Mouse (Mus musculus) MEL (cell line): ENCODE results near the gene Unc13b. TPM values are rescaled to one million over a fixed set of nuclear protein-coding genes. Genes with fewer than 3 reads are reported as not detected.

Experiments
- DNase-seq: peaks from one replicate; pipeline ENCODE4 v3.0.0; 2011; ENCODE audit warnings: low read depth, low spot score
- H3K27ac ChIP-seq: 2 replicates; pipeline ENCODE4 v1.5.1; 2012; ENCODE audit warnings: low read depth, mild to moderate bottlenecking, control low read depth, low read length, moderate library complexity; ENCODE audit not compliant: control insufficient read depth
- H3K27me3 ChIP-seq, 2 experiments: fragments of 150-350 bp in 1 of 2; sonication (generic) in 1 of 2; 2 replicates each; pipeline ENCODE4 v1.6.1; 2012; ENCODE audit warnings: low read length in 2 of 2, mild to moderate bottlenecking in 2 of 2, improper control_type of control experiment in 1 of 2, moderate library complexity in 1 of 2; ENCODE audit not compliant: insufficient read depth in 2 of 2, control insufficient read depth in 1 of 2
- H3K36me3 ChIP-seq, 2 experiments: 2 replicates each; pipeline ENCODE4 v1.6.1; 2012 to 2014; ENCODE audit warnings: low read length in 2 of 2, improper control_type of control experiment in 1 of 2, inconsistent platforms in 1 of 2, mild to moderate bottlenecking in 1 of 2; ENCODE audit not compliant: insufficient read depth in 2 of 2, control insufficient read depth in 1 of 2
- H3K4me1 ChIP-seq, 2 experiments: fragments of 150-350 bp in 1 of 2; sonication (generic) in 1 of 2; 2 replicates each; pipeline ENCODE4 v1.6.1; 2012; ENCODE audit warnings: low read length in 2 of 2, improper control_type of control experiment in 1 of 2, mild to moderate bottlenecking in 1 of 2; ENCODE audit not compliant: insufficient read depth in 2 of 2, control insufficient read depth in 1 of 2
- H3K4me3 ChIP-seq, 2 experiments: fragments of 150-350 bp in 1 of 2; sonication (generic) in 1 of 2; 2 replicates each; pipeline ENCODE4 v1.5.1; 2012; ENCODE audit warnings: low read depth in 2 of 2, low read length in 2 of 2, mild to moderate bottlenecking in 2 of 2, moderate library complexity in 2 of 2, control low read depth in 1 of 2, improper control_type of control experiment in 1 of 2; ENCODE audit not compliant: control insufficient read depth in 1 of 2, insufficient read depth in 1 of 2
- H3K79me2 ChIP-seq: 2 replicates; pipeline ENCODE4 v1.6.1; 2012; ENCODE audit warnings: mild to moderate bottlenecking, low read length, moderate library complexity; ENCODE audit not compliant: control insufficient read depth, poor library complexity, insufficient read depth
- H3K9ac ChIP-seq: 2 replicates; pipeline ENCODE4 v1.6.1; 2012; ENCODE audit warnings: low read depth, mild to moderate bottlenecking, control low read depth, low read length, moderate library complexity; ENCODE audit not compliant: control insufficient read depth, poor library complexity, severe bottlenecking
- H3K9me3 ChIP-seq: fragments of 150-350 bp; sonication (generic); replicated peaks from 2 replicates; pipeline ENCODE4 v1.6.1; 2012; ENCODE audit warnings: mild to moderate bottlenecking, low read length, improper control_type of control experiment, moderate library complexity; ENCODE audit not compliant: insufficient read depth
- BHLHE40 ChIP-seq: IDR thresholded peaks from 2 replicates; pipeline ENCODE4 v1.6.1; 2012; ENCODE audit warnings: low read depth, mild to moderate bottlenecking, inconsistent platforms, low read length, improper control_type of control experiment, borderline replicate concordance
- CHD1 ChIP-seq: IDR thresholded peaks from 2 replicates; pipeline ENCODE4 v1.6.1; 2012; ENCODE audit warnings: low read depth, mild to moderate bottlenecking, inconsistent platforms, low read length, improper control_type of control experiment
- CTCF ChIP-seq, 3 experiments: IDR thresholded peaks in 2 of 3; conservative IDR thresholded peaks in 1 of 3; 2 replicates each; pipeline ENCODE4 v1.5.1; 2011 to 2012; ENCODE audit warnings: low read length in 3 of 3, low read depth in 2 of 3, mild to moderate bottlenecking in 2 of 3, improper control_type of control experiment in 1 of 3, inconsistent platforms in 1 of 3, mixed read lengths in 1 of 3, moderate library complexity in 1 of 3; ENCODE audit not compliant: control insufficient read depth in 1 of 3, insufficient read depth in 1 of 3, poor library complexity in 1 of 3, severe bottlenecking in 1 of 3
- ELF1 ChIP-seq: IDR thresholded peaks from 2 replicates; pipeline ENCODE4 v1.6.1; 2014; ENCODE audit warnings: low read depth, mild to moderate bottlenecking, inconsistent platforms, low read length, improper control_type of control experiment, moderate library complexity
- EP300 ChIP-seq, 2 experiments: IDR thresholded peaks; 2 replicates each; pipeline ENCODE4 v1.6.1; 2011; ENCODE audit warnings: improper control_type of control experiment in 2 of 2, low read length in 2 of 2, low read depth in 1 of 2, mild to moderate bottlenecking in 1 of 2
- ETS1 ChIP-seq: IDR thresholded peaks from 2 replicates; pipeline ENCODE4 v1.6.1; 2012; ENCODE audit warnings: low read depth, mild to moderate bottlenecking, inconsistent platforms, low read length, improper control_type of control experiment, moderate library complexity
- GABPA ChIP-seq: IDR thresholded peaks from 2 replicates; pipeline ENCODE4 v1.6.1; 2012; ENCODE audit warnings: low read depth, mild to moderate bottlenecking, inconsistent platforms, low read length, improper control_type of control experiment, moderate library complexity
- GATA1 ChIP-seq: IDR thresholded peaks from 2 replicates; pipeline ENCODE4 v1.6.1; 2011; ENCODE audit warnings: low read depth, low read length, improper control_type of control experiment
- HCFC1 ChIP-seq: IDR thresholded peaks from 2 replicates; pipeline ENCODE4 v1.6.1; 2012; ENCODE audit warnings: low read depth, mild to moderate bottlenecking, inconsistent platforms, low read length, improper control_type of control experiment, moderate library complexity
- JUND ChIP-seq: IDR thresholded peaks from 2 replicates; pipeline ENCODE4 v1.6.1; 2011; ENCODE audit warnings: low read depth, mild to moderate bottlenecking, improper control_type of control experiment, low read length
- KAT2A ChIP-seq: conservative IDR thresholded peaks from 2 replicates; pipeline ENCODE4 v1.6.1; 2012; ENCODE audit warnings: low read depth, low read length, improper control_type of control experiment, inconsistent platforms
- MAX ChIP-seq: IDR thresholded peaks from 2 replicates; pipeline ENCODE4 v1.6.1; 2011; ENCODE audit warnings: low read length, improper control_type of control experiment
- MEF2A ChIP-seq: IDR thresholded peaks from 2 replicates; pipeline ENCODE4 v1.6.1; 2014; ENCODE audit warnings: low read depth, mild to moderate bottlenecking, inconsistent platforms, low read length, improper control_type of control experiment; ENCODE audit not compliant: poor library complexity, insufficient replicate concordance, severe bottlenecking; ENCODE audit errors: extremely low read depth
- MXI1 ChIP-seq: IDR thresholded peaks from 2 replicates; pipeline ENCODE4 v1.6.1; 2011; ENCODE audit warnings: mild to moderate bottlenecking, low read depth, low read length, improper control_type of control experiment
- MYB ChIP-seq: IDR thresholded peaks from 2 replicates; pipeline ENCODE4 v1.6.1; 2011; ENCODE audit warnings: mild to moderate bottlenecking, low read depth, low read length, improper control_type of control experiment
- NELFE ChIP-seq: IDR thresholded peaks from 2 replicates; pipeline ENCODE4 v1.6.1; 2011; ENCODE audit warnings: low read depth, low read length, improper control_type of control experiment
- POLR2AphosphoS2 ChIP-seq: IDR thresholded peaks from 2 replicates; pipeline ENCODE4 v1.6.1; 2011; ENCODE audit warnings: low read length, improper control_type of control experiment
- POLR2AphosphoS5 ChIP-seq: IDR thresholded peaks from 2 replicates; pipeline ENCODE4 v1.6.1; 2012; ENCODE audit warnings: low read depth, borderline replicate concordance, mild to moderate bottlenecking, inconsistent platforms, low read length, moderate library complexity, mixed read lengths
- RCOR1 ChIP-seq: IDR thresholded peaks from 2 replicates; pipeline ENCODE4 v1.6.1; 2012; ENCODE audit warnings: low read depth, mild to moderate bottlenecking, inconsistent platforms, low read length, improper control_type of control experiment
- SIN3A ChIP-seq: IDR thresholded peaks from 2 replicates; pipeline ENCODE4 v1.6.1; 2012; ENCODE audit warnings: low read length, improper control_type of control experiment, inconsistent platforms
- TBP ChIP-seq: IDR thresholded peaks from 2 replicates; pipeline ENCODE4 v1.8.0; 2011; ENCODE audit warnings: low read depth, low read length, improper control_type of control experiment
- TCF12 ChIP-seq: IDR thresholded peaks from 2 replicates; pipeline ENCODE4 v1.6.1; 2014; ENCODE audit warnings: low read depth, mild to moderate bottlenecking, inconsistent platforms, low read length, improper control_type of control experiment, moderate library complexity
- UBTF ChIP-seq: IDR thresholded peaks from 2 replicates; pipeline ENCODE4 v1.6.1; 2012; ENCODE audit warnings: low read depth, mild to moderate bottlenecking, inconsistent platforms, low read length, improper control_type of control experiment, moderate library complexity, borderline replicate concordance; ENCODE audit not compliant: insufficient read depth
- USF1 ChIP-seq: IDR thresholded peaks from 2 replicates; pipeline ENCODE4 v1.6.1; 2014; ENCODE audit warnings: low read depth, mild to moderate bottlenecking, inconsistent platforms, low read length, improper control_type of control experiment, moderate library complexity
- USF2 ChIP-seq, 2 experiments: IDR thresholded peaks; 2 replicates each; pipeline ENCODE4 v1.6.1; 2011 to 2012; ENCODE audit warnings: improper control_type of control experiment in 2 of 2, low read length in 2 of 2, borderline replicate concordance in 1 of 2, inconsistent platforms in 1 of 2, low read depth in 1 of 2, mild to moderate bottlenecking in 1 of 2; ENCODE audit not compliant: insufficient read depth in 1 of 2
- ZC3H11A ChIP-seq: IDR thresholded peaks from 2 replicates; pipeline ENCODE4 v1.6.1; 2012; ENCODE audit warnings: low read depth, mild to moderate bottlenecking, inconsistent platforms, low read length, improper control_type of control experiment
- ZKSCAN1 ChIP-seq: IDR thresholded peaks from 2 replicates; pipeline ENCODE4 v1.6.1; 2012; ENCODE audit warnings: low read depth, mild to moderate bottlenecking, inconsistent platforms, low read length, improper control_type of control experiment, moderate library complexity
- ZNF384 ChIP-seq: IDR thresholded peaks from 2 replicates; pipeline ENCODE4 v1.6.1; 2012; ENCODE audit warnings: low read depth, mild to moderate bottlenecking, inconsistent platforms, low read length, improper control_type of control experiment
- polyA plus RNA-seq, 2 experiments: library from polyadenylated mRNA; stranded (reverse) in 1 of 2; unstranded in 1 of 2; fragments of >175 nt in 1 of 2; fragments of >200 nt in 1 of 2; gene quantifications; 2 replicates each; pipeline versions ENCODE4 v1.2.1 to v1.2.4; 2012; ENCODE audit warnings: low replicate concordance in 2 of 2, low read depth in 1 of 2; ENCODE audit not compliant: insufficient read length in 2 of 2, insufficient read depth in 1 of 2, missing spikeins in 1 of 2
- total RNA-seq: library from RNA; depleted of rRNA; stranded (reverse); fragments of 300-350 nt; gene quantifications from 2 replicates; pipeline ENCODE4 v1.2.3, GENCODE M21; 2012

The Unc13b gene
- total and polyA plus RNA-seq, 3 experiments = 5.4 to 9.6 TPM; not detected in 1

- Histone ChIP-seq H3K27me3 (no peaks in the 10 kb centered on the region), H3K4me1 (peaks cover 7 to 15% of the 10 kb centered on the region in 2 experiments), H3K4me3 (no peak overlapping the region), H3K36me3 (peaks cover 0 to 13% of the 10 kb centered on the region in 2 experiments; a peak in 2 of 4 replicates), H3K9ac (no peak overlapping the region), H3K9me3 (no peaks in the 10 kb centered on the region), H3K27ac (no peak overlapping the region), H3K79me2 (no peaks in the 10 kb centered on the region)
- no peak for DNase-seq
- TF ChIP-seq POLR2AphosphoS2 (no peak), CHD1 (no peak), GABPA (no peak), ELF1 (no peak), SIN3A (no peak), HCFC1 (no peak), ZNF384 (no peak), UBTF (no peak), ETS1 (no peak), USF2 (IDR thresholded peaks at IDR 0.05; ENCODE audit: borderline replicate concordance in 1 of 2, insufficient read depth in 1 of 2, low read depth in 1 of 2, low read length in 2 of 2) (no peak), CTCF (IDR thresholded peaks at IDR 0.05 in 2 of 3, conservative IDR thresholded peaks at IDR 0.05 in 1 of 3; ENCODE audit: control insufficient read depth in 1 of 3, insufficient read depth in 1 of 3, low read depth in 2 of 3, low read length in 3 of 3, poor library complexity in 1 of 3, severe bottlenecking in 1 of 3) (no peak), GATA1 (no peak), ZKSCAN1 (no peak), JUND (no peak), MEF2A (no peak), MXI1 (no peak)
Measured at GRCm38 (mm10) chr4:43259435-43259834, 200.7 kb downstream of the Unc13b start.

- TF ChIP-seq UBTF (no peak), POLR2AphosphoS5 (no peak), USF1 (no peak), ETS1 (no peak), MYB (no peak), MEF2A (no peak), ZC3H11A (no peak), TBP (no peak), MAX (no peak), RCOR1 (no peak), BHLHE40 (no peak), TCF12 (no peak), HCFC1 (no peak), ZKSCAN1 (no peak), KAT2A (no peak), POLR2AphosphoS2 (no peak), ZNF384 (no peak), EP300 (IDR thresholded peaks at IDR 0.05; ENCODE audit: low read depth in 1 of 2, low read length in 2 of 2) (no peak), NELFE (no peak)
- Histone ChIP-seq H3K36me3 (peaks cover 0 to 13% of the 10 kb centered on the region in 2 experiments; a peak in 2 of 4 replicates), H3K9me3 (no peaks in the 10 kb centered on the region), H3K4me1 (peaks cover 7 to 15% of the 10 kb centered on the region in 2 experiments), H3K4me3 (no peak overlapping the region), H3K27ac (no peak overlapping the region), H3K79me2 (no peaks in the 10 kb centered on the region), H3K9ac (no peak overlapping the region), H3K27me3 (no peaks in the 10 kb centered on the region)
- DNase-seq = no peak
Measured at GRCm38 (mm10) chr4:43260096-43260495, 201.3 kb downstream of the Unc13b start.
